Mouse (Mus musculus) olfactory bulb, adult 2 months (tissue): ENCODE measurements around the gene Inmt. TPM values are rescaled to one million over a fixed set of nuclear protein-coding genes. Genes with fewer than 3 reads are reported as not detected.

ENCODE experiments used
- H3K27ac ChIP-seq: fragments of 200-500 bp; 2 replicates; pipeline ENCODE4 v1.5.1; 2012; ENCODE audit warnings: low read depth, low read length; ENCODE audit not compliant: insufficient read depth
- H3K4me1 ChIP-seq: fragments of 200-500 bp; 2 replicates; pipeline ENCODE4 v1.6.1; 2012; ENCODE audit warnings: low read length; ENCODE audit not compliant: control insufficient read depth, insufficient read depth
- H3K4me3 ChIP-seq: fragments of 200-500 bp; 2 replicates; pipeline ENCODE4 v1.5.1; 2012; ENCODE audit warnings: mild to moderate bottlenecking, low read depth, low read length, moderate library complexity; ENCODE audit not compliant: insufficient read depth
- CTCF ChIP-seq: fragments of 200-500 bp; IDR thresholded peaks from 2 replicates; pipeline ENCODE4 v1.5.1; 2012; ENCODE audit warnings: low read depth, mild to moderate bottlenecking, low read length, moderate library complexity; ENCODE audit not compliant: insufficient read depth
- POLR2A ChIP-seq: fragments of 200-500 bp; IDR thresholded peaks from 2 replicates; pipeline ENCODE4 v1.6.1; 2012; ENCODE audit warnings: mild to moderate bottlenecking, low read depth, low read length, moderate library complexity; ENCODE audit not compliant: insufficient read depth
- WGBS: fragments of 180-500 bp; shearing (Covaris S2); methylation state at CpG from one replicate; pipeline ENCODE4 v1.1.7; 2018; 5-methylcytosine and 5-hydroxymethylcytosine counted together
- polyA plus RNA-seq: library from polyadenylated mRNA; stranded (reverse); fragments of >200 nt; gene quantifications from 2 replicates; pipeline ENCODE4 v1.2.4, GENCODE M21; 2012; ENCODE audit warnings: low replicate concordance; ENCODE audit not compliant: missing spikeins, insufficient read depth, insufficient read length

Gene Inmt
- not detected in 2 replicates for polyA plus RNA-seq

DNA sequence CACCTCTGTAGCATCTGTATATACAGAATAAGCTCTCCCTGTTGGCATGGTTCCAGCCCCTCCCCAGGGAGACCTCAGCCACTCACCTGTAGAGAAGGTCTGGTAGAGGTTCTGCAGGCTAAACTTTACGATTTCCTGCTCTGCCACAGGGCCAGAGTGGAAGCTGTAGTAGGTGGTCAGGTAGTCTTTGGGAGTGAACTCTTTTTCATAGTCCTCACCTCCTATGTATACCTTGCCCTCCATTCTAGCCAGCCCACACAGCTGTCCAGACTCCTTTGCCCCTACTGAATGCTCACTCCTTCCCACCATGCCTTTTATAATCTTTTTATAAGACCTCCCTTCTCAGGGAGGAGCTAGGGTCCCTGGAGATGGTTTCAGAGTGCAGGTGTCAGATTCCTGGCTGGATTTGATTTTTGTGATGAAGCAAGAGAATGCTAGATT, at the start of gene Inmt:
Gene Inmt (minus strand): TSS at position 303 of the 441 bp plus-strand sequence.
- H3K4me3 ChIP-seq = no peak within 1 kb of the TSS
- no peak within 1 kb of the TSS for H3K27ac ChIP-seq
- 92% methylated on average over 1 of the region's 1 CpGs for WGBS
- no peaks in the 10 kb centered on the region for H3K4me1 ChIP-seq
- TF ChIP-seq CTCF = no peak
- TF ChIP-seq POLR2A = no peak

GRCm38 (mm10) chr6:55223986-55224385, 49.1 kb upstream of the Inmt start:
- 86% methylated on average over 8 of the region's 8 CpGs for WGBS
- Histone ChIP-seq H3K4me1 (no peaks in the 10 kb centered on the region), H3K4me3 (no peak overlapping the region), H3K27ac (no peak overlapping the region)
- TF ChIP-seq POLR2A (no peak), CTCF (no peak)

DNA sequence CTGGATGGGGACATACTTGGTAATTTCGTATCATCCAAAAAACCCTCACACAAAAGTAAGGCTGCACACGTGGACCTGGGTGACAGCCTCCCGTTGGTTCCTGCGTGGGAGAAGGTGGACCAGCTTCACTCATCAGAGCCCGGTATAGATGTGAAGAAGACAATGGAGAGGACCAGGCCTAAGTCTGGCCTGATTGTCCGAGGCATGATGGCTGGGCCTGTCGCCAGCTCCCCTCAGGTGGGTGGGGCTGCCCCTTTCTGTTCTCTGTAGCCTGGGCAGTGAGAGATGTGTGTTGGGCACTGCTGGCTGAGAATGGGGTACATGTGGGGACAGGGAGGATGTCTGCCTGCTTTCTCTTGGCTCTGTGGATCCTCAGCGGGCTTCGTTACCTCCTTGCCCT, 43.4 kb upstream of the Inmt start:
- TF ChIP-seq CTCF (no peak), POLR2A (no peak)
- 78% methylated on average over 9 of the region's 9 CpGs for WGBS
- no peaks in the 10 kb centered on the region; the same call in 1 of the 2 replicates for H3K4me1 ChIP-seq
- H3K27ac ChIP-seq = no peak overlapping the region
- no peak overlapping the region for H3K4me3 ChIP-seq

- WGBS = 46% methylated on average over 3 of the region's 3 CpGs
- Histone ChIP-seq H3K4me3 (no peak overlapping the region), H3K27ac (no peak overlapping the region), H3K4me1 (no peaks in the 10 kb centered on the region; the same call in 1 of the 2 replicates)
- no peak for TF ChIP-seq CTCF
- TF ChIP-seq POLR2A = no peak
These were observed 39.7 kb upstream of the Inmt start for GRCm38 (mm10) chr6:55214541-55214940.

DNA sequence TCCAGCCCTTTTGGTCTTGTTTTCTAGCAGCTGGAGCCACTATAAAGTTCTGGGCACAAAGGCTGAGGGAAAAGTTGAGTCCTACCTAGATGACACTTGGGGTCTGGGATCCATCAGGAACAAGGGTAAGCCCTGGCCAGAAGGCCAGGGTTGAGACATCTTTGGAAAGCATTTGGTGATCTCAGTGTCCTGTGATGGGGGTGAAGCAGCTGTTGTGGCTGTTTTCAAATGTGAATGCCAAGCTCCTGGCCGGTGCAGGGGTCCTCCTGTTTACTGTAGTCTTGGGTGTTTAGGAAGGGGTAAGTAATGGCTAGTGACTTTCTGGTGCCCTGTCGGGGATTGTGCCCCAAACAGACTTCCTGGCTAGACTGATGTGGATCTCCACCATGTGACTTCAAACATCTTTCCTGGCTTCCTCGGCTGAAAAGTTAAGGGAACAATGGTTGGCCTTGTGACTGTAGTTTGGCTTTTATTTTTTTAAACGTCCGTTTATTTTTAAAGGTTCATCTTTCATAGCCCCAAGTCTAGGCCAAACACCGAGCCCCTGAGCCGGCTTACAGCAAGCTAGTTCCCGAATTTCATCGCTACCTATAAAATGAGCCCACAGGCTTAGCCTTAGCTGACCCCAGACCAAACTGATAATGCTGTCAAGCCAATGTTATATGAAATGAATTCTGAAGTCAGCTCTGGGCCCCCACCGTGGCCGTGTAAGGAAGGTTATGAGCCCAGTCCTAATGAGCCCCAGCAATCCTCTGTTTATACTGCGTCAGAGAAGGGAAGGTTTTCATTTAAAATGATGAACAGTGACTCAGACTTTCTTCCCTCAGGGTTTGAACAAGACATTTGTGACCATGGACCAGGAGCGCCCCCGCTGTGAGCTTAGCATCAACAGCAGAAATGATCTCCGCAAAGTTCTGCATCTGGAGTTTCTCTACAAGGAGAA, 35.9 kb upstream of the Inmt start:
- no peak overlapping the region for H3K4me3 ChIP-seq
- TF ChIP-seq POLR2A (no peak), CTCF (no peak)
- peaks cover 2% of the 10 kb centered on the region; the same call in 1 of the 2 replicates for H3K4me1 ChIP-seq
- H3K27ac ChIP-seq = no peak overlapping the region
- 83% methylated on average over 15 of the region's 15 CpGs for WGBS

GRCm38 (mm10) chr6:55207786-55208185, 32.9 kb upstream of the Inmt start:
- peaks cover 7% of the 10 kb centered on the region for H3K4me1 ChIP-seq
- no peak overlapping the region for H3K27ac ChIP-seq
- 89% methylated on average over 8 of the region's 8 CpGs for WGBS
- H3K4me3 ChIP-seq = no peak overlapping the region
- TF ChIP-seq CTCF (no peak), POLR2A (no peak)

DNA sequence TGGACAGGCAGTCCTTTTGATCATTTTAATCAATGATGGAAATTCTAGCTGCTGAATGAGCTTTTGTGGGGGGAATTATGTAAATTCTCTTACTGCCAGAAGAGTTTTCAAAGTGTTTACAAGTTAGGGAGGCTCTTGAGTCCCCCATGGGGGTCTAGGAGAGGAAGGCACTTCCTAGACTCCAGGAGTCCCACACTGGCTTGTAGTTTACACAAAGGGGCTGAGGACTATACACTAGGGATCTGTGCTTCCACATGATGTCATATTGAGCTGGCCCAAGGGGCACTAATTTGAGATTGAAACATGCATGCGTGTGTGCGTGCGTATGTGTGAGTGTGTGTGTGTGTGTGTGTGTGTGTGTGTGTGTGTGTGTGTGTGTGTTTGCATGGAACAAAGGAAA, 29.1 kb upstream of the Inmt start:
- peaks cover 6% of the 10 kb centered on the region; the same call in 1 of the 2 replicates for H3K4me1 ChIP-seq
- WGBS = 16% methylated on average over 3 of the region's 3 CpGs
- 0 out of 2 replicates have a peak overlapping the region, but pooled peaks have one; percentile 92 for H3K27ac ChIP-seq
- TF ChIP-seq CTCF (no peak), POLR2A (no peak)
- peak overlapping the region; percentile 71 for H3K4me3 ChIP-seq

- Histone ChIP-seq H3K27ac (peak within 1 kb of the TSS; percentile 92), H3K4me1 (peaks cover 6% of the 10 kb centered on the region; the same call in 1 of the 2 replicates), H3K4me3 (peak within 1 kb of the TSS; percentile 71)
- 1% methylated on average over 33 of the region's 33 CpGs for WGBS
- TF ChIP-seq POLR2A (peak; percentile 24; the same call in 1 of the 2 replicates), CTCF (peak; percentile 26; the same call in 1 of the 2 replicates)
These were observed 28.4 kb upstream of the Inmt start, which contains the start of gene Mindy4 for GRCm38 (mm10) chr6:55202913-55203910. Mindy4 (plus strand) TSS chr6:55203383.
